Mouse (Mus musculus) effector memory CD4-positive, alpha-beta T cell, adult 5 months (primary cell): ENCODE measurements around the gene Zfp54. TPM values are rescaled to one million over a fixed set of nuclear protein-coding genes. Genes with fewer than 3 reads are reported as not detected.

Experiments used
- polyA plus RNA-seq: library from polyadenylated mRNA; unstranded; fragments of 100-300 nt; shearing (Covaris generic); gene quantifications from one replicate; pipeline ENCODE4 v1.2.1, GENCODE M21; 2017

Gene Zfp54
- polyA plus RNA-seq: 4.7 TPM

GRCm38 (mm10) chr17:21422664-21423599, at the start of gene Zfp54:
Gene Zfp54 (plus strand): TSS chr17:21423227.

GRCm38 (mm10) chr17:21383391-21384056, 39.5 kb upstream of the Zfp54 start, which contains the start of gene Zfp677:
Gene Zfp677 (plus strand): TSS chr17:21383748.

GRCm38 (mm10) chr17:21450138-21450704, 27.2 kb downstream of the Zfp54 start, which contains the start of gene Zfp51:
Gene Zfp51 (plus strand): TSS chr17:21450374.

Other genes starting within 250 kb of the Zfp54 start
- not detected for gene Vmn1r234, start 197.1 kb upstream of the Zfp54 start, polyA plus RNA-seq
- gene Vmn1r235, start 166.8 kb upstream of the Zfp54 start, polyA plus RNA-seq: not detected
- not detected for gene Vmn1r236, start 140.3 kb upstream of the Zfp54 start, polyA plus RNA-seq
- gene Vmn1r237, start 111.4 kb upstream of the Zfp54 start, polyA plus RNA-seq: not detected
- gene Zfp677, start 39.5 kb upstream of the Zfp54 start, polyA plus RNA-seq: 10.1 TPM
- gene Zfp51, start 27.1 kb downstream of the Zfp54 start, polyA plus RNA-seq: 49.0 TPM
- 66.9 TPM for gene Zfp53, start 65.8 kb downstream of the Zfp54 start, polyA plus RNA-seq
- 11.4 TPM for gene Zfp52, start 112.3 kb downstream of the Zfp54 start, polyA plus RNA-seq
- gene Zfp948, start 143.8 kb downstream of the Zfp54 start, polyA plus RNA-seq: 1.1 TPM
- gene Zfp983, start 227.4 kb downstream of the Zfp54 start, polyA plus RNA-seq: 5.3 TPM